Mouse (Mus musculus) mouse trophoblast stem cell (cell line): ENCODE data around the gene Slc35b2.

Experiments used
- in situ Hi-C, 2 experiments: fragments of 300-500 bp; cut with MseI, MboI; formaldehyde crosslinking; loops; 2 replicates in 1 of 2; 3 replicates in 1 of 2; pipeline ENCODE4 v1.15.1; 2025

Slc35b2 gene

DNA sequence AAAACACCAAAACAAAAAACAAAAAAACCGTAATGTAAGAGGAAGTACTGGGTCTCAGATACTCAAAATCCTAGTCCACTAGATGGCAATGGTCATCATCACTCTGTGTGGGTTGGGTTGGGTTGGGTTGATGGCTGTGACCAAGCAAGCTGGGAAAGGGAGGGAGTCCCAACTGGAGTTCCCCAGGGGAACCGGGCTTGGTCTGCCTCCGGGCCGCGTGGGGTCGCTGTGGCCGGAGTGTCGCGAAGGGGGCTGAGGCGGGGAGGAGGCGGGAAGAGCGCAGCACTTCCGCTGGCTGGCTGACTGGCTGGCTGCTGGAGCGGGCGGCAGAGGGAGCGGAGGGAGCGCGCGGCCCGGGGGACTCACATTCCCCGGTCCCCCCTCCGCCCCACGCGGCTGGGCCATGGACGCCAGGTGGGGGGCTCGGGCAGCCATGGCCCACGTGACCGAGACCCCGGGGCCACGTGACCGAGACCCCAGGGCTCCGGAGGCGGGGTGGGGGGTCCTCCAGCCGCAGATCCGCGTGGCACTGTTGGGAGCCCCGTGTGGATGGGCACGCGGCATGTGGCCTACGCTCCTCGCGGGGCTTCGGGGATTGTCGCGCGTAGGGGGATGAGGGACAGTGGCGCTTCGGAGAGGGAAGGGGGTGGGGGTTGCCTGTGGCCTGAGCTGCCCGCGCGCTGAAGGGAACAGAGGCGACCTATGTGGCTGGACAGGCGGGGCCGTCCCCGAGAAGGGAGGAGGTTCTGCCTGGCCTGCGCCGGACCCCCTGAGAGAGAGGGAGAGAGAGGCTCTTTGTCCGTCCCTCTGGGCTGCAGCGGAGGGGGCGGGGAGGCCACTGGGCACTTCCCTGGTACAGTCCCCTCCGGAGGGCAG lies at the start of gene Slc35b2:
Gene Slc35b2, plus strand, starts transcription at position 220 of the 876 bp plus-strand sequence.
- in situ Hi-C loops, result no loop called here

DNA sequence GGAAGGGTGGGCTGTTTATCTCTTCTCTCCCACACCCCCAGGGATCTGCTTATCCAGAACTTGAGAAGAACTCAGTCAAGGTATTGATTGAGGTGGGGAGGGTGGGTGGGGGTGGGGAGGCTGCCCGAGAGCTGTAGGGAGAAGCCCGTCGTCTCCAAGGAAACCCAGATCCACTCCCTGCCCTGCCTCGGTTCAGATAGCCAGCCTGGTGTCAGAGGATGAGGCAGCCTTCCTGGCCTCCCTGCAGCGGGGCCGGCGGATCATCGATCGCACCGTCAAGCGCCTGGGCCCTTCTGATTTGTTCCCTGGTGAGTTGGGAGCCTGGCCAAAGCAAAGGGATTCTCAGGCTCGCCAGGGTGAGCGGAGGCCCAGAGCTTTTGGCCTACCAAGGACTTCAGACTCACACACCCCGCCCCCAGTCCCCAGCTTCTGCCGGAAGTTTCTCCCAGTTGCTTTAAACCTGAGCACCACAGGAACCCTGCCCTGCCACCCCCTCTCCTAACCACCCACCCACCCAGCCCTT lies 48.4 kb upstream of the Slc35b2 start:
- in situ Hi-C loops, result loop anchor here in 1 of 2 experiments (5.0 kb wide), 1 partner anchor 37 kb away; no protein-coding TSS in a partner anchor

DNA sequence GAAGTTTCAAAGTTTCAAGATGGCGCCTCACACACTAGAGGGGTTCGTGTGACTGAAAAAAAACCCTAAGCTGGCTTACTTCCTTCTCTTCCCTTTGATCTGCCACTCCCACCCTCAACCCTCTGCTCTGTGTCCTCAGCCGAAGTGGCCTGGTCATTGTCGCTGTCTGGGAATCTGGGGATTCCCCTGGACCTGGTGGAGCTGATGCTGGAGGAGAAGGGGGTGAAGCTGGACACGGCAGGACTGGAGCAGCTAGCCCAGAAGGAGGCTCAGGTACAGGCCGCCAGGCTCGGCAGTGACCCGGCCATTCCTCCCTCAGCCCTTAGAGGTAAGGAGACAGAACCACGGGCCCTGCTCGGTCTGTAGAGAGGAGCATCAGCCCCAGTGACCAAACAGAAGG lies 47.9 kb upstream of the Slc35b2 start:
- in situ Hi-C loops, result loop anchor here in 1 of 2 experiments (5.0 kb wide), 1 partner anchor 36 kb away; no protein-coding TSS in a partner anchor

DNA sequence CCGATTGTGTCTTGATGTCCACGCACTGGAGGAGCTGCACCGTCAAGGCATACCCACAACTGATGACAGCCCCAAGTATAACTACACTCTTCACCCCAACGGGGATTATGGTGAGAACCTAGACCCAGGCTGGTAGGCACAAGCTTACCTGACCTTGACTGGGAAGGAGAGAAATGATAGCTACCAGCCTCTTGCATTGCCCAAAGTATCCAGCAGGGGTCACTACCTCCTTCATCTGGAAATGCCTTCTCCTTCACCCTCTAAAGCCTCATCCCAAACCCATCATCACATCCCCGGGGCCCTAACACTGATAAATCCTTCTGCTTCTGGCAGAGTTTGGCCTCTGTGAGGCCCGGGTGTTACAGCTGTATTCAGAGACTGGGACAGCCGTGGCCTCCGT lies 47.2 kb upstream of the Slc35b2 start:
- in situ Hi-C loops, result loop anchor here in 1 of 2 experiments (5.0 kb wide), 1 partner anchor 36 kb away; no protein-coding TSS in a partner anchor

DNA sequence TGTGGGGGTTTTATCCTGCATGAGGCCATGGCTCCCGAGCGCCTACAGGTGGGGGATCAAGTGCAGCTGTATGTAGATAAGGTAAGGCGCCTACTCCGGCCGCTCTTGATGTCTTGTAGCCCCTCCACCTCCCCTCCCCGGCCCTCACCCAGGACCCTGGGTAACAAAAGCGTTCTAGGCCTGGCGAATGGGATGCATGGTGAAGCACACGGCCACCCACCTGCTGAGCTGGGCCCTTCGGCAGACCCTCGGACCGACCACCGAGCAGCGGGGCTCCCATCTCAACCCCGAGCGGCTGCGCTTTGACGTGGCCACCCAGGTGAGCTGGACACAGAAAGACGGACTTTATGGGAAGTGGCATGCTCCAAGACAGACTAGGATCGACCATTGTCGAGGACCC lies 46.5 kb upstream of the Slc35b2 start:
- in situ Hi-C loops, result loop anchor here in 1 of 2 experiments (5.0 kb wide), 1 partner anchor 35 kb away; no protein-coding TSS in a partner anchor

DNA sequence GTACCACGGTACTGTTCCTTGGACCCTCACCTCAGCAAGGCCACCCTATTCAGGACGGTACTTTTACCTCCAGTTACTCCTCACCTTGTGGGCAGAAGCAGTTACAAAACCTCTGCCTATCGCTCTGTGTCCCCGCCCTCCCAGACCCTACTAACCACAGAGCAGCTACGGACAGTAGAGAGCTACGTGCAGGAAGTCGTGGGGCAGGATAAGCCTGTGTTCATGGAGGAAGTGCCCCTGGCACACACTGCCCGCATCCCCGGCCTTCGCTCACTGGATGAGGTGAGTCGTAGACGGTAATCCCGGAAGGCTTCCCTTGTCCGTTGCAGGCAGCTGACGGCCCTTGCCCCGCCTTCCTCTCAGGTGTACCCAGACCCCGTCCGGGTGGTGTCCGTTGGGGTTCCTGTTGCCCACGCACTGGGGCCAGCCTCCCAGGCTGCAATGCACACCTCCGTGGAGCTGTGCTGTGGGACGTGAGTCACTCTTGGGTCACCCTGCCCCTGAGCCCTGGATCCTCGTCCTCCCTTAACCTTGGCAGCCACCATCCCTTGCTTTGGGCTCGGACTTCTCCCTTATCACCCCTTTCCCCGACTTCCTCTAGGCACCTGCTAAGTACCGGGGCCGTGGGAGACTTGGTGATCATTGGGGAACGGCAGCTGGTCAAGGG lies 46.0 kb upstream of the Slc35b2 start:
- in situ Hi-C loops, result loop anchor here in 1 of 2 experiments (5.0 kb wide), 1 partner anchor 35 kb away; no protein-coding TSS in a partner anchor

DNA sequence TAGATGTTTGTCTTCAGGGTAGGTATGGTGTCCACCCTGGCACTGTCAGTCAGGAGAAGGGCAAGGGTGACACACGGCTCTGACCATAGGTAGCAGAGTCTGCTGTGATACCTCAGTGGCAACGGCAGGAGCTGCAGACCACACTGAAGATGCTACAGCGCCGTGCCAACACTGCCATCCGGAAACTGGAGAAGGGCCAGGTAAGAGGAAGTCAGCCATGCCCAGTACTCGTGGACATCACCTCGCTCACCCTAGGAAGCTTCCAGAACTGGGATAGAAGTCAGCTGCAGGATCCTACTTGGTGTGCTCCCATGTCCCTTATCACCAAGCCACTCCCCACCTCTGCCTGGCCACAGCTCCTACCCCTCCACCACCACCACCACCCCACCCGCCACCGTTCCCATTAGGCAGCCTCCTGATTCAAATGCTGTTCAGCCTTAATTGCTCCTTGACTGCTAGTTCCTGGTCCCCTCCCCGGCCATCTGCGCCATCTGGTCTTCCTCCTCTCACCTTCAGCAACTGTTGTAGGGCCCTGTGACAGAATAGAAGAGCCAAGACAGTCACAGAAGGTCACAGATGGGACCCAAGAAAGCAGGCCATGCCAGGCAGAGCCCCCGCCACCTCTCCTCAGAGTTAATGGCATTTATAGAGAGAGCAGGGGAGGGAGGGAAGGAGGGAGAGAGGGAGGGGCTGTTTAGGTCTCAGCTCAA lies 44.8 kb upstream of the Slc35b2 start:
- in situ Hi-C loops, result loop anchor here in 1 of 2 experiments (5.0 kb wide), 1 partner anchor 33 kb away; no protein-coding TSS in a partner anchor

DNA sequence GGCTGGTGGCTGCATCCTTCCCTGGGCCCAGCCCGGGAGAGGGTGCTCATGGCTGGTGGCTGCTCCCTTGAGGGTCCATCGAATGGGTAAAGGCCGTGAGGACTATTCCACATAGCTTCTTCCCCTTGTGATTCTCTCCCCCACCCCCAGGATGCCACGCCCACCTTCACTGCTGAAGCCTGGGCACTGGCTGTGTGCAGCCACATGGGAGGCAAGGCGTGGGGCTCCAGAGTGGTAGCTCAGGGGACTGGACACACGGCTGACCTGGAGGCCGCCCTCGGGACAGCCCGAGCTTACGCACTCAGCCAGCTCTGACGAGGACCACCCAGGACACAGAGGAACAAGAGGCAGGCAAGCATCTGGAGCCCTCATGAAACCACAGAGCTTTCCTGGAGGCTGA lies 43.5 kb upstream of the Slc35b2 start:
- in situ Hi-C loops, result no loop called here

DNA sequence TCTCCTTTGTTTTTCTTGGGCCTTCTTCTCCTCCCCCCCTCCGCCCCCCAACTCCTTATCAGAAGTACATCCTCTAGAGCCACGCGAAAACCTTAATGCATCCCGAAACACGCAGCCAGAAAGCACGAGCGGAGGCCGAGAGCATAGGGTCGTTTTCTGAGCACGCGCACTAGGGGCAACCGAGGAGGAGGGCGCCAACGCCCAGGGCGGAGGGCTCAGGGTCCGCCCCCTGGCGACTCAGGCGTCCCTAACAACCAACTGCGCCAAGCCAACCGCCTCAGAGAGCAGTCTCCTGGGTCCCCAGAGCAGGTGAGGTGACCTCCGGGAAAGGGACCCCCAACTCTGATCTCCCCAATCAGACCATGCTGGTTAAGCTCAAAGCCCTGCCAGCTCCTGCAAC lies 40.4 kb upstream of the Slc35b2 start, which contains the start of gene Tcte1:
Gene Tcte1, plus strand, starts transcription at position 172 of the 400 bp plus-strand sequence.
- in situ Hi-C loops, result no loop called here

DNA sequence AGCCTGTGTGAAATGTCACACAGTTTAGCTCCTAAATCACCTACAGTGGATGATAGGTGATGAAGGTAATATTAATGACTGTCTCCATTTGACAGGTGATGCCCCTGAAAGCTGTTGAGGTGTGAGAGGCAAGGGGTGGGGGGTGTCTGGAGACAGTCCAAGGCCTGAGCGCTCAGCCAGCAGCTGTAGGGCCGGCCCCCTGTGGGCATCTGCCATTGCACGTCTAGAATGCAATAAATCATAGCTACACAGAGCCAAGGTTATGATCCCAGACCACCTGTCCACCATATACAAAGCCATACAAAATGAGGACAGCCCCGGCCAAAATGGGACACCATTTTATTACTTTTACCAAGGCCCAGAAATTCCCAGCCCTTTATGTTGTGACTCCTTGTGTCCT lies 38.7 kb upstream of the Slc35b2 start:
- in situ Hi-C loops, result no loop called here

DNA sequence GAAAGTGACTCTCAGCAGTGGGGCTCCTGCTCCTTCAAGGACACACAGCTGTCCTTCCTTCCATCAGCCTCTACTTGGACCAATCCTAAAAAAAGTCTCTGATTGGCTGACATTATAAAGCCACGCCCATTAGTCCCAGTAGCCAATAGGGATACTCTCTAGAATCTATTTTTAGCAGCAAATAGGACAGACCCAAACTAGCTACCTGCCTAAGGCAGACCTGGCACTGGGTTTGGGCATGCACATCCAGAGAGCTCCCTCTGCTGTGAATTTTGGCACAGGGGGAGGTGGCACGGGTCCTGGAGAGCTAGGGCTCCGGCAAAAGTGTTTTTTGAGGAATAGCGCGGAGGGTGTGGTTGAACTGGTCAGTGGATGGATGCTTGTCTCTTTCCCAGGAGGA lies 37.1 kb upstream of the Slc35b2 start:
- in situ Hi-C loops, result no loop called here

DNA sequence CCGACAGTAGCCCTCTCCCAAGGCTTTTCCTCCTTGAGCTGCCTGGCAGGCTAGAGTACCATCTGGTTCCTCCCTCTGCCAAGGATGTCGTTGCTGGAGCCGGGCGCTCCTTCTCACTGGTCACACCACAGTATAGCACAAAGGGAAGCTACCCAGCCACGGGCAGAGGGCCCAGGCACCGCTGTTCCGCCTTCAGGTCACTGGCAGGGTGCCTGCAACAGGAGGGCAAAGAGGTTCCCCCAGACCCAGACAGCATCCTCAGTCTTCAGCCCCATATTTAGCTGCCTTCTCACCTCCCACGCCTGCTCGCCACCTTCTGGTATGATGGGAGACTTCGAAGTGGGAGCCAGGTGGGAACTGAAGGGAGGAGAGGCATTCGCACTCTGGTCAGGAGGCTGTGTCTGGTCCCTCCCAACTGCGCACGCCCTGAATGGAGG lies 33.3 kb upstream of the Slc35b2 start:
- in situ Hi-C loops, result loop anchor here in 1 of 2 experiments (5.0 kb wide), 1 partner anchor 53 kb away; the partner anchor contains the start of gene Spats1

DNA sequence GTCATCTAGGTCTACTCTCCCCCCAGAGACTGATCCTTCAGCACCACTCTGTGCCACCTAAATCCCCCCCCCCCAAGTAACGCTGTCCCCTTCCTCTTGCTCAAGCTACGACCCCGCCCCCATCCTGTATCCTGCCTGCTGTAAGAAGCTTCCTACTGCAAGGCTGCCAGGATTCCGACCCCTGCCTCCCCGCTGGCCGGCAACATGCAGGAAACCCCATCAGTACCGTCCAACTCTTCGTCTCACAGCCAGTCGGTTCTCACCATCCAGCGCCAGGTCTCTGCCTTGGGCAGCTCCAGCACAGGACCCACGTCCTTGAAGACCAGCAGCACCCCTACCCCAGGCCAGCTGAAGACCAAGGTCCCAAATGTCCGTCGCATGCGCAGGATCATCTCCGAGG lies 30.8 kb upstream of the Slc35b2 start:
- in situ Hi-C loops, result loop anchor here in 1 of 2 experiments (5.0 kb wide), 1 partner anchor 56 kb away; the partner anchor contains the start of gene Spats1

DNA sequence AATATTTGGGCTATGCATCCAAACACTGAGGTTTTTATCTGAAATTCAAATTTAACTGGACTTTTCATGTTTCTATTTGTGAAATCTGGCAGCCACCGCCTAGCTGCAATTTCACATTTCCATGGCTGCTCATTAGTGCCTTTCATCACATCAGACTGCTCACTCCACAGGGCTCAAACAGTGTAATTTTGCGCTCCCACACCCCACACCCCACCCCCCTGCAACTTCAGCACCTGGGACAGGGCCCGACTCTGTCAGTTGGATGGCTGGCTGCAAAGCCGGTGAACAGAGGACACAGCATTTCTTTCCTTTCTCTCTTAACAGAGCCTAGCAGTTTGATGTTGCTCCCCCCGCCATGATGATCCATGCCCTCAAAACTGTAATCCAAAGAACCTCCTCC lies 27.4 kb upstream of the Slc35b2 start:
- in situ Hi-C loops, result no loop called here

DNA sequence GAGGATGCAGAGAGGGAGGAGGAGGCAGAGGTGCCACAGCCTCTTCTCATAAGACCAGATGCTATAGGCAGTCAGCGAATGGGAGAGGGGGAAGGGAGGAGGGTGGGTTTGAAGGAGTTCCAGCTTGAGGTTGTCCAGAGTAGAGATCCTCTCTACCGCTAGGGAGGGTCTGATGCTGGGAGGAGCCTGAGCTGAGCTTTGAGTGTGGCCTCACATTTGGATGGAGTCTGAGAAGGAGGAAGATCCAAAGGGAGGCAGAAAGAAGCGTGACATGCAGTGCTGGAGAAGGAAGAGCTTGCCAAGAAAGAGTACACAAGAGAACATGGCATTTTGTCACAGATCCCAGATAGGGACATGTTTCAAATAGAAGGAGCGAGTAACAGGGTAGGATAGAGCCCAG lies 25.3 kb upstream of the Slc35b2 start:
- in situ Hi-C loops, result no loop called here

DNA sequence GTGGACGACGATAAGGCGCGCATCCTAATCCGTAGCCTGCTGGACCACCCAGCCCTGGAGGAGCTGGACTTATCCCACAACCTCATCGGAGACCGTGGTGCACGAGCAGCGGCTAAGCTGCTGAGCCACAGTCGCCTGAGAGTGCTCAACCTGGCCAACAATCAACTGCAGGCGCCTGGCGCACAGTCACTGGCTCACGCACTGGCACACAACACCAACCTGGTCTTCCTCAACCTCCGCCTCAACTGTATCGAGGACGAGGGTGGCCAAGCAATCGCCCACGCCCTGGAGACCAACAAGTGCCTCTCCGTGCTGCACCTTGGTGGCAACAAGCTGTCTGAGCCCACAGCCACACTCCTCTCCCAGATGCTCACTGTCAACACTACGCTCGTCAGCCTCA lies 24.0 kb upstream of the Slc35b2 start:
- in situ Hi-C loops, result no loop called here

DNA sequence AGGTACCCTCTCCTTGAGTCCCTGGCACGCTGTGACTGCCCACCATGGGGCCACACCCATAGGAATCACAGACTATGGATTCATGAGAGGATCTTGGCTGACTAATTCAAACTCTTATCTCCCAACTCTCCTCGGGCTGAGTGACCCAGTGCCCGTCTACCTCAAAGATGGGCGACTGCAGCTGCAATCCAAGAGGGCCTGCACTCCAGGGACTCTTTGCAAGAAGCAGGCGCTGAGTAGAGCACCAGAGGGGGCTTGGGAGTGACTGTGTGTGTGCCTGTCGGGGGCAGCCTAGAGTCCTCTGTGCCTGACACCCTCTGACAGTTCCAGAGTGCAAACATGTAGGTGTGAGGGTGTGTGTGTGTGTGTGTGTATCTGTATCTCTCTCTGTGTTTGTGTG lies 21.5 kb upstream of the Slc35b2 start:
- in situ Hi-C loops, result no loop called here

DNA sequence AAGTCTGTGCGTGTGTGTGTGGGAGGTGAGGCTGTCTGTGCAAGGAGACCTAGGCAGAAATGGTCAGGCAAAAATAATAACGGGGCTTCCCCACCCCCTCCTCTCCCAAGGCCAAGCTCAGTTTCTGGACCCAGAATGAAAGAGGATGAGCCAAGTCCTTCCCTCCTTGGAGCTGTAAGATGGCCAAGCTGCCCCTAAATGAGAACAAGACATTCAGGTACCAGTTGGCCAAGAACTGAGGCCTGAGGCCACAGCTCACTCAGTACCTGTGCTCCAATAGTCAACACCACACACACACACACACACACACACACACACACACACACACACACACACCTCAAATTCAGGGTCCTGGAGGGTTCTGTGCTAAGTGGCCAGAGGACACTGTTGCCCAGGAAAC lies 21.0 kb upstream of the Slc35b2 start:
- in situ Hi-C loops, result no loop called here

DNA sequence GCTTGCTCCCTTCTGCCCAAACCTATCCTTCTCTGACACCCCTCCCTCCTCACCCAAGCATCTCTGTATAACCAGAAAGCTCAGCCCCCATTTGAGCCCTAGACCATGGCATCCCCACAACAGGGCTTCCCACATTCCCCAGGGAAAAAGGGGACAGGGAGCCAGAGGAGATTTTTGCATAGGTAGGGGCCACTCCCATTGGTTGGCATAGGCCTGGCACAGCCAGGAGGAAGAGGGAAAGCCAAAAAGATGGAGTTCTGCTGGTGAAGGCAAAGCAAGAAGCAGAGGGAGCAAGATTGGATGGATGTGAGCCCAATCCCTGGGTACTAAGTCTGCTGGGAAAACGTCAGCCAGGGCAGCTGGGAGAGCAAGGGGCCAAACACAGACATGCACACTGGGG lies 20.6 kb upstream of the Slc35b2 start:
- in situ Hi-C loops, result no loop called here

DNA sequence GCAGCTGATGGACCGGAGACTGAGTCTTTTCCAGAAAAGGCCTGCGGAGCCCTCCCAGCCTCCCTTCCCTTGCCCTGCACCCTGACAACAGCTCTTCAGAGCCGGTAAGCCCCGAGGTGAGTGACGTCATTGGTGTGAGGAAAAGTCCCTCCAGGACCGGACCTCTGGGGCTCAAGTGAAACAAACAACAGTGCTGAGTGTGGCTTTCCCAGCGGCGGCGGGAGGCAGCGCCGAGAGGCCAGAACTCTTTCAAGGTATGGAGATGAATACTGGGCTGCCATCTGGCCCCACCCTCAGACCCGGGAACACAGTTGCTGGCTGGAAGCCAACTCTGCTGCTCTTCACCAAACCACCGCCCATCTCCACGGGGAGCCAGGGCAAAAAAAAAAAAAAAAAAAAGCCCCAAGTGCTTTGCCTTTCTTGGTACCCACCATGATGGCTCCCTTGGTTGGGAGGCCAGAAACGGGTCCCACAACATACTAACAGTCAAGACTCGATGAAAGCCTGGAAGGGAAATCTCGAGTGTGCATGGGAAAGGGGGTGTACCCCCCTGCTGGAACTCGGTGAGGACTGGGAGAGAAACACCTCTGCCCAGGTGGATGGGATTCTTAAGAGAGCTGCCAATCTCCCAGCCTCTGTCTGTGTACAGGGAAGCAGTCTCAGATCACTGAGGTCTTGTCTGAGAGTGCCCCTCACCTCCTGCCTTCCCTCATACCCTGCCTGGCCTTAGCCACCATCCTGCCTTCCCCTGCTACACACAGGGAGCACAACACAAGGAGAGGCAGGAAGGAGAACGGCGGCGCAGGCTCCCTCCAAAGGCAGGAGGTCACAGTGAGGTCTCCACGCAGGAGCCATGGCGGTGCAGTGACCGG lies 19.4 kb upstream of the Slc35b2 start:
- in situ Hi-C loops, result no loop called here
